Mouse (Mus musculus): ENCODE measurements around the gene Slc30a10.

DNA sequence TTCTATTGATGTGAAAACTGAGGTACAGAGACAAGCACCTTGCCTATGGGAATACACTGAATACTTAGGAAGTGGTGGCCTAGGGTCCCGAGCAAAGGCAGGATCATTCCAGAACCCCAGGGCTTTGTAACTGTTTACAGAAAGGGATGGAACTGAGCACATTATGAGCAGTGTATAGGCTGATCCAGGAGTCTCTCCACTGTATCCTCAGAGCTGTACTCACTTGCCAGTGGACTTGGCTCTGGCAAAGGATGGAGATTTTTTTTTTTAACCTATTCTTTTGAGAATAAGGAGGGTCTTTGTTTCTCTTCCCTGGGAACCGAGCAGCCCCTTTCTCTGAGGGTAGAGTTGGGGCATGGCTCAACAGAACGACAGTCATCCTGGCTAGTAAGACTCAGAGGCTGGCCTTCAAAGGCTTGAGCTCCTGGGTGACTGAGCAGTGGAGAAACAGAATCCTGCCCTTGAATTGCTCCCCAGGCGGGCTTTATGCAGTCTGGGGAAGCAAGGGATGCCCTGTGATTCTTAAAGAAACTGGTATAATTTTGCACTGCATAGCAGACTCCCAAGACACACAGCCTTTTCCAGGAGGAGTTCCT is 38.9 kb downstream of the Slc30a10 start:
- TF ChIP-seq TAL1 (IDR thresholded peaks at IDR 0.05; ENCODE audit: low read length) (no peak), GATA1 (IDR thresholded peaks at IDR 0.05; ENCODE audit: low read length) (no peak)
